Mouse (Mus musculus): Measurements from ENCODE around the gene Cpt1a.

Gene Cpt1a

GRCm38 (mm10) chr19:3431066-3431465 lies 108.9 kb downstream of the Cpt1a start:
- no peak for DNase-seq

GRCm38 (mm10) chr19:3431969-3432368 lies 109.8 kb downstream of the Cpt1a start:
- no peak for DNase-seq

- no peak for DNase-seq
Measured at GRCm38 (mm10) chr19:3434124-3434523, 112.0 kb downstream of the Cpt1a start.

- no peak for DNase-seq
Measured at GRCm38 (mm10) chr19:3434641-3435040, 112.5 kb downstream of the Cpt1a start.
